Mouse (Mus musculus) liver, embryonic 14.5 days (tissue): ENCODE data around the gene Gpc6. TPM values are rescaled to one million over a fixed set of nuclear protein-coding genes. Genes with fewer than 3 reads are reported as not detected.

ENCODE experiments used
- ATAC-seq: fragments of 200-750 bp; cut with Nextera tagmentation; 2 replicates; pipeline ENCODE4 v1.8.0; 2017; ENCODE audit warnings: moderate number of reproducible peaks, mild to moderate bottlenecking, moderate library complexity; ENCODE audit not compliant: insufficient read depth
- DNase-seq, 3 experiments: peaks; one replicate each; pipeline ENCODE4 v3.0.0-alpha.2; 2012 to 2013; ENCODE audit warnings: low read depth in 3 of 3, low spot score in 3 of 3
- H3K27ac ChIP-seq: fragments of 300-500 bp; sonication (generic); 2 replicates; pipeline ENCODE4 v1.5.1; 2014; ENCODE audit warnings: moderate library complexity, mild to moderate bottlenecking, control low read depth, inconsistent platforms
- H3K27me3 ChIP-seq: fragments of 300-500 bp; sonication (generic); 2 replicates; pipeline ENCODE4 v1.6.1; 2014; ENCODE audit warnings: mild to moderate bottlenecking, low read length, moderate library complexity; ENCODE audit not compliant: control insufficient read depth, insufficient read depth
- H3K36me3 ChIP-seq: fragments of 300-500 bp; sonication (generic); replicated peaks from 2 replicates; pipeline ENCODE4 v1.6.1; 2014; ENCODE audit warnings: low read depth; ENCODE audit not compliant: control insufficient read depth, insufficient read depth
- H3K4me1 ChIP-seq, 2 experiments: fragments of 200-500 bp in 1 of 2; fragments of 300-500 bp in 1 of 2; sonication (generic) in 1 of 2; replicated peaks; 2 replicates each; pipeline ENCODE4 v1.6.1; 2012 to 2014; ENCODE audit warnings: antibody characterized with exemption in 1 of 2, inconsistent platforms in 1 of 2, low read length in 1 of 2; ENCODE audit not compliant: control insufficient read depth in 2 of 2, insufficient read depth in 2 of 2
- H3K4me2 ChIP-seq: fragments of 300-500 bp; sonication (generic); 2 replicates; pipeline ENCODE4 v1.6.1; 2014; ENCODE audit warnings: low read depth, mild to moderate bottlenecking, control low read depth, moderate library complexity
- H3K4me3 ChIP-seq, 2 experiments: fragments of 200-500 bp in 1 of 2; fragments of 300-500 bp in 1 of 2; sonication (generic) in 1 of 2; 2 replicates each; pipeline ENCODE4 v1.5.1; 2012 to 2014; ENCODE audit warnings: low read depth in 2 of 2, low read length in 2 of 2, mild to moderate bottlenecking in 2 of 2, control low read depth in 1 of 2, inconsistent platforms in 1 of 2, moderate library complexity in 1 of 2; ENCODE audit not compliant: insufficient read depth in 1 of 2
- H3K9ac ChIP-seq: fragments of 300-500 bp; sonication (generic); replicated peaks from 2 replicates; pipeline ENCODE4 v1.6.1; 2014; ENCODE audit warnings: mild to moderate bottlenecking, control low read depth, moderate library complexity
- H3K9me3 ChIP-seq: fragments of 300-500 bp; sonication (generic); 2 replicates; pipeline ENCODE4 v1.6.1; 2016; ENCODE audit warnings: low read length, mixed read lengths; ENCODE audit not compliant: control insufficient read depth
- CTCF ChIP-seq: IDR thresholded peaks from 2 replicates; pipeline ENCODE4 v1.5.1; 2016; ENCODE audit warnings: antibody characterized with exemption, low read depth, control low read depth
- EP300 ChIP-seq: IDR thresholded peaks from 2 replicates; pipeline ENCODE4 v1.6.1; 2016; ENCODE audit warnings: antibody characterized with exemption, low read depth
- WGBS: fragments of 180-500 bp; shearing (Covaris S2); extraction: QIAGEN DNeasy Blood & Tissue Kit; methylation state at CpG from one replicate; pipeline ENCODE4 v1.1.7; 2014; ENCODE audit not compliant: insufficient replicate concordance; 5-methylcytosine and 5-hydroxymethylcytosine counted together
- polyA plus RNA-seq, 2 experiments: library from polyadenylated mRNA; depleted of rRNA in 1 of 2; stranded (reverse) in 1 of 2; unstranded in 1 of 2; fragments of >200 nt; fragmentation: Nextera tagmentation in 1 of 2; extraction: Ambion mirVana in 1 of 2; gene quantifications; 2 replicates each; pipeline versions ENCODE4 v1.2.1 to v1.2.3; 2012 to 2014

Gpc6 gene
- polyA plus RNA-seq, 2 experiments = 0.97 to 2.3 TPM

DNA sequence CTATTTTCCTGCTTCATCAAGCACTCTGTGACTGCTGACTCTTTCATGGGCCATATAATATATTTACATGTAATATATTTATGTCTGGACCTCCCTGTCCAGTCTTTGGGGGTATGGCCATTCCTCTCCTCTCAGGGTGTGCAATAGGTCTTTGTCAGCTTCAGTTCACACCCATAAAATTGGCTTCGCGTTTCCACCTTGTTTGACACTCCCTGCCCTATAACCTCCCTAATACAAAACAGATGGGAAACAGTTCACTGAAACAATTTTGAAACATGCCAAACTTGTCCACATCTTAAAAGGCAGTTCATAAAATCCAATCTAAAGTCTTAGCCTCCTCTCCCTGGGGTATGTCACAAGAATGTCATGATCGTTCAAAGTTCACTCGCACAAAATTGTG, 415.4 kb downstream of the Gpc6 start:
- no peak overlapping the region for H3K27ac ChIP-seq
- H3K4me1 ChIP-seq = no peaks in the 10 kb centered on the region
- ATAC-seq (no peak), DNase-seq (no peak)
- WGBS = 86% methylated on average over 4 of the region's 4 CpGs
- H3K9ac ChIP-seq = no peak overlapping the region
- no peaks in the 10 kb centered on the region for H3K36me3 ChIP-seq
- H3K9me3 ChIP-seq = no peaks in the 10 kb centered on the region
- no peaks in the 10 kb centered on the region for H3K27me3 ChIP-seq
- no peak overlapping the region for H3K4me2 ChIP-seq
- TF ChIP-seq EP300 (no peak), CTCF (no peak)
- H3K4me3 ChIP-seq = no peak overlapping the region

DNA sequence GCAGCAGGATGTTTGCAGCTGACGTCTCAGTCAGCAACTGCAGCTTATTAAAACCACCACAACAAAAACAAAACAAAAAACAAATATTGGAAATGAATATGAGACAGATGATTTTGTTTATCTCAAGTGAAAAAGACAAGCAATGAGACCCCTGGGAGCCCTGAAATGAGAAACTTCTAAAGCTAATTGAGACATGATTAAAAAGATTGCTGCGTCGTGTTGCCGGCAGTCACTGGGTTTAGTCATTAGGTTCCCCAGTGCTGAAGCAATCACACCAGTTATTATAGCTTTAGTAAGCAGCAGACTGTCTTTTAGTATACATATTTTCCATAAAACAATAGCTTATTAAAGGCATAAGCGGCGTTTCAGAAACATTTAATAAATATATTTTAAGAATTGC, 419.4 kb downstream of the Gpc6 start:
- no peak overlapping the region for H3K4me3 ChIP-seq
- H3K27me3 ChIP-seq = no peaks in the 10 kb centered on the region
- no peak overlapping the region for H3K4me2 ChIP-seq
- no peaks in the 10 kb centered on the region for H3K4me1 ChIP-seq
- no peak overlapping the region for H3K27ac ChIP-seq
- no peaks in the 10 kb centered on the region for H3K9me3 ChIP-seq
- no peaks in the 10 kb centered on the region for H3K36me3 ChIP-seq
- no peak for TF ChIP-seq EP300
- TF ChIP-seq CTCF = no peak
- no peak overlapping the region for H3K9ac ChIP-seq
- DNase-seq = no peak
- 81% methylated on average over 6 of the region's 6 CpGs for WGBS
- ATAC-seq = no peak

GRCm38 (mm10) chr14:117346372-117346885, 421.3 kb downstream of the Gpc6 start:
- no peak for ATAC-seq
- Histone ChIP-seq H3K4me2 (no peak overlapping the region), H3K27ac (no peak overlapping the region), H3K9me3 (no peaks in the 10 kb centered on the region), H3K9ac (no peak overlapping the region), H3K27me3 (no peaks in the 10 kb centered on the region), H3K4me1 (no peaks in the 10 kb centered on the region), H3K4me3 (no peak overlapping the region), H3K36me3 (no peaks in the 10 kb centered on the region)
- no peak for TF ChIP-seq EP300
- no peak for TF ChIP-seq CTCF
- no peak for DNase-seq
- 76% methylated on average over 6 of the region's 6 CpGs for WGBS

DNA sequence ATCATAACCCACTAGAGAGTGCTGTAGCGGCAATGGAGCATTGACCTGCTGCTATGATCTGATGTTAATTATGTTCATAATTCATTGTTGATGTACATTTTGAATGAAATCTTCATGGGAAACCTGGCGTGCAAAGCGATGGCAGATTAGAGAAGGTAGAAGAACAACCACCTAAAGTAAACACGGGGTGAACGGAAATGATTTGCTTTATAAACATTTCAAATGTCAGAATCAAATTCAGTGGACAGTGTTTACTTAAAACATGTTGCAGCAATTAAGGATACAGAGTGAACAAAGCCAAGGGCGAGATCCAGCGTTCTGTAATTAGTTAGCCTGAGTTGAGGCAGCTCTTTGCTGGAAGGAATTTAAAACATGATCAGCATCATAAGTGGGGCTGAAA, 426.2 kb downstream of the Gpc6 start:
- DNase-seq (no peak), ATAC-seq (no peak)
- Histone ChIP-seq H3K36me3 (no peaks in the 10 kb centered on the region), H3K9me3 (no peaks in the 10 kb centered on the region), H3K9ac (no peak overlapping the region), H3K4me2 (no peak overlapping the region), H3K4me3 (no peak overlapping the region), H3K4me1 (no peaks in the 10 kb centered on the region), H3K27ac (no peak overlapping the region), H3K27me3 (no peaks in the 10 kb centered on the region)
- TF ChIP-seq CTCF (no peak), EP300 (no peak)
- 67% methylated on average over 7 of the region's 7 CpGs for WGBS

- Histone ChIP-seq H3K9ac (no peak overlapping the region), H3K9me3 (no peaks in the 10 kb centered on the region), H3K27ac (no peak overlapping the region), H3K36me3 (no peaks in the 10 kb centered on the region), H3K4me1 (no peaks in the 10 kb centered on the region), H3K27me3 (no peaks in the 10 kb centered on the region), H3K4me2 (no peak overlapping the region), H3K4me3 (no peak overlapping the region)
- TF ChIP-seq CTCF (no peak), EP300 (no peak)
- 54% methylated on average over 9 of the region's 9 CpGs for WGBS
- ATAC-seq (no peak), DNase-seq (no peak)
Measured at GRCm38 (mm10) chr14:117361155-117361964, 436.2 kb downstream of the Gpc6 start.
